Mouse (Mus musculus) kidney, adult 2 months (tissue): ENCODE measurements around the gene Mtg1.

Experiments used
- CTCF ChIP-seq: fragments of 200-500 bp; conservative IDR thresholded peaks from 2 replicates; pipeline ENCODE4 v1.5.1; 2011; ENCODE audit warnings: low read depth, mild to moderate bottlenecking, control low read depth, low read length, moderate library complexity, mixed read lengths; ENCODE audit not compliant: insufficient read depth, insufficient read length
- POLR2A ChIP-seq: fragments of 200-500 bp; IDR thresholded peaks from one replicate; pipeline ENCODE4 v1.6.1; 2011; ENCODE audit warnings: low read depth, low read length, control low read depth

DNA sequence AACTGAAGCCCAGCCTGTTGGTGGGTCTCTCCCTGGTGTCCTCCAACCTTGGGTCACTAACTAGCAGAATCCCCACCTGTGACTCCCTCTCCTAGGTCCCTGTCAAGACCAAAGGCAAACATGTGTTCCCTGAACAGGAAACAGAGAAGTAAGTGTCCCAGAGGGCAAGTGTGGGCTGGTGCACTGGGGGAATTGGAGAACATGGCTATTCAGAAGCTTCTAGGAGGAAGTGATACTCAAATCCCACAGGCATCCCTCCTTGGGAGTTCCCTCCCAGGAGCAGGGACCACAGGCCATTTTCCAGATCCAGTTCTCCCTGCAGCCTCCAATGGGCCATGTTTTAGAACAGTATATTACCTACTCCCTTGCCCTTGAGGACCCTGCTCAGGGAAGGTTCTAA lies 41.3 kb upstream of the Mtg1 start:
- TF ChIP-seq CTCF: no peak
- no peak for TF ChIP-seq POLR2A
